9 mouse cellular contexts compared by ENCODE assay signal in genomic region chr12:51735840-51736271, GRCm38 (mm10). TPM values are rescaled to one million over a fixed set of nuclear protein-coding genes. Genes with fewer than 3 reads are reported as not detected.
DNase-seq lines count a peak whose midpoint lies in the region; ATAC-seq and TF ChIP-seq lines count a peak whose summit lies in the region.
"Had no signal": no experiment of that assay in that cellular context is flagged by ENCODE, and none has a peak within 500 bp of the region (broad histone marks: within the 10 kb centered on the region; RNA-seq: fewer than 3 reads in every experiment).

No protein-coding gene starts in this region.

- no peaks in the 10 kb centered on the region for H3K27me3 ChIP-seq in embryonic facial prominence, embryonic 13.5 days
- H3K27me3 ChIP-seq in embryonic facial prominence, embryonic 10.5 days (replicated peaks; ENCODE audit: low read depth, poor library complexity, severe bottlenecking), result no peaks in the 10 kb centered on the region
- no peaks in the 10 kb centered on the region for H3K27me3 ChIP-seq in lung, postnatal 0 days (replicated peaks; ENCODE audit: insufficient read depth, low read length)
- no peaks in the 10 kb centered on the region for H3K27me3 ChIP-seq in intestine, embryonic 16.5 days (replicated peaks; ENCODE audit: control insufficient read depth, insufficient read depth, low read length)
- no peaks in the 10 kb centered on the region for H3K27me3 ChIP-seq in stomach, postnatal 0 days (ENCODE audit: control insufficient read depth, insufficient read depth, low read length)

- no peak overlapping the region for H3K4me2 ChIP-seq in embryonic facial prominence, embryonic 13.5 days
- H3K4me2 ChIP-seq in lung, postnatal 0 days (replicated peaks; ENCODE audit: low read depth, low read length), result no peak overlapping the region
- H3K4me2 ChIP-seq in intestine, embryonic 16.5 days (ENCODE audit: low read depth, low read length), result no peak overlapping the region
- no peak overlapping the region for H3K4me2 ChIP-seq in stomach, postnatal 0 days (replicated peaks; ENCODE audit: low read depth)

- peaks cover 19% of the 10 kb centered on the region for H3K4me1 ChIP-seq in embryonic facial prominence, embryonic 13.5 days
- no peaks in the 10 kb centered on the region for H3K4me1 ChIP-seq in embryonic facial prominence, embryonic 10.5 days
- H3K4me1 ChIP-seq in lung, postnatal 0 days (ENCODE audit: insufficient read depth, low read depth, low read length), result peaks cover 2% of the 10 kb centered on the region; the same call in 1 of the 2 replicates
- peaks cover 16% of the 10 kb centered on the region for H3K4me1 ChIP-seq in intestine, embryonic 16.5 days (ENCODE audit: control insufficient read depth, insufficient read depth, low read length)
- H3K4me1 ChIP-seq in stomach, postnatal 0 days (replicated peaks; ENCODE audit: control insufficient read depth, insufficient read depth), result peaks cover 6% of the 10 kb centered on the region

- no peak for ATAC-seq in embryonic facial prominence, embryonic 13.5 days (ENCODE audit: insufficient number of reproducible peaks, insufficient read depth, low FRiP score, low TSS enrichment, low read depth)
- peak; percentile 83 for ATAC-seq in lung, postnatal 0 days
- peak; percentile 81 for ATAC-seq in intestine, embryonic 16.5 days
- peak; percentile 63 for ATAC-seq in stomach, postnatal 0 days (ENCODE audit: low FRiP score, low TSS enrichment)

- TF ChIP-seq EP300 in lung, postnatal 0 days (IDR thresholded peaks at IDR 0.05), result no peak
- no peak for TF ChIP-seq EP300 in stomach, postnatal 0 days (optimal IDR thresholded peaks at IDR 0.05)

- no peak overlapping the region for H3K4me3 ChIP-seq in embryonic facial prominence, embryonic 13.5 days
- H3K4me3 ChIP-seq in embryonic facial prominence, embryonic 10.5 days, result no peak overlapping the region
- H3K4me3 ChIP-seq in lung, postnatal 0 days (ENCODE audit: low read depth, low read length), result no peak overlapping the region
- no peak overlapping the region for H3K4me3 ChIP-seq in intestine, embryonic 16.5 days (ENCODE audit: low read length)
- no peak overlapping the region for H3K4me3 ChIP-seq in stomach, postnatal 0 days (ENCODE audit: low read depth, low read length)

- peak overlapping the region; percentile 39; the same call in 1 of the 2 replicates for H3K27ac ChIP-seq in embryonic facial prominence, embryonic 13.5 days
- H3K27ac ChIP-seq in embryonic facial prominence, embryonic 10.5 days (replicated peaks), result no peak overlapping the region
- peak overlapping the region; percentile 72; the same call in 1 of the 2 replicates for H3K27ac ChIP-seq in lung, postnatal 0 days (ENCODE audit: low read length)
- peak overlapping the region; percentile 4; the same call in 1 of the 2 replicates for H3K27ac ChIP-seq in intestine, embryonic 16.5 days (ENCODE audit: low read length)
- H3K27ac ChIP-seq in stomach, postnatal 0 days (replicated peaks), result peak overlapping the region; percentile 87

- H3K9me3 ChIP-seq in embryonic facial prominence, embryonic 13.5 days, result no peaks in the 10 kb centered on the region
- H3K9me3 ChIP-seq in embryonic facial prominence, embryonic 10.5 days, result no peaks in the 10 kb centered on the region
- no peaks in the 10 kb centered on the region for H3K9me3 ChIP-seq in lung, postnatal 0 days (ENCODE audit: low read length)
- no peaks in the 10 kb centered on the region for H3K9me3 ChIP-seq in intestine, embryonic 16.5 days (ENCODE audit: control insufficient read depth, low read length)
- H3K9me3 ChIP-seq in stomach, postnatal 0 days (ENCODE audit: control insufficient read depth, low read length), result no peaks in the 10 kb centered on the region

- DNase-seq in embryonic facial prominence, embryonic 10.5 days (ENCODE audit: low spot score), result no peak
- peak; percentile 83 for DNase-seq in lung, postnatal 0 days (ENCODE audit: low spot score)
- DNase-seq in lung, postnatal 25 days (ENCODE audit: low spot score), result no peak
- DNase-seq in stomach, postnatal 0 days (ENCODE audit: low spot score), result peak; percentile 53
- DNase-seq in frontal cortex, postnatal 25 days (ENCODE audit: low spot score in 2 of 2), result no peak
- DNase-seq in left cerebral cortex, adult 9 months (ENCODE audit: low spot score in 2 of 2), result no peak
- DNase-seq: cerebellum, postnatal 36 days had no signal

- 58% methylated on average over 7 of the region's 7 CpGs for WGBS in embryonic facial prominence, embryonic 13.5 days
- WGBS in embryonic facial prominence, embryonic 10.5 days, result 74% methylated on average over 7 of the region's 7 CpGs
- WGBS in lung, postnatal 0 days, result 30% methylated on average over 7 of the region's 7 CpGs
- WGBS in intestine, embryonic 16.5 days, result 29% methylated on average over 7 of the region's 7 CpGs
- WGBS in stomach, postnatal 0 days, result 19% methylated on average over 7 of the region's 7 CpGs

- H3K9ac ChIP-seq in embryonic facial prominence, embryonic 13.5 days, result no peak overlapping the region
- H3K9ac ChIP-seq in lung, postnatal 0 days (replicated peaks; ENCODE audit: low read depth), result no peak overlapping the region
- no peak overlapping the region for H3K9ac ChIP-seq in intestine, embryonic 16.5 days (ENCODE audit: low read depth, low read length)
- H3K9ac ChIP-seq in stomach, postnatal 0 days (ENCODE audit: low read length), result no peak overlapping the region

- TF ChIP-seq CTCF in lung, postnatal 0 days (IDR thresholded peaks at IDR 0.05), result no peak
- no peak for TF ChIP-seq CTCF in stomach, postnatal 0 days (IDR thresholded peaks at IDR 0.05; ENCODE audit: low read depth)

- H3K36me3 ChIP-seq in embryonic facial prominence, embryonic 13.5 days, result no peaks in the 10 kb centered on the region
- peaks cover 17% of the 10 kb centered on the region for H3K36me3 ChIP-seq in embryonic facial prominence, embryonic 10.5 days (replicated peaks)
- no peaks in the 10 kb centered on the region for H3K36me3 ChIP-seq in lung, postnatal 0 days (ENCODE audit: insufficient read depth, low read length)
- H3K36me3 ChIP-seq in intestine, embryonic 16.5 days (ENCODE audit: control insufficient read depth, insufficient read depth, low read length), result no peaks in the 10 kb centered on the region
- H3K36me3 ChIP-seq in stomach, postnatal 0 days (ENCODE audit: control insufficient read depth, insufficient read depth, low read length), result no peaks in the 10 kb centered on the region

RNA-seq across cellular contexts. Expression of gene Strn3, which starts 44.2 kb away (rescaled TPM):
- 53.6 and 54.0 TPM in 2 replicates for polyA plus RNA-seq in embryonic facial prominence, embryonic 13.5 days (2015; fragmentation: Nextera tagmentation; extraction: Ambion mirVana)
- 39.3 and 41.3 TPM in 2 replicates for polyA plus RNA-seq in embryonic facial prominence, embryonic 10.5 days (2016; fragmentation: Nextera tagmentation; extraction: Ambion mirVana)
- 34.2 and 34.8 TPM in 2 replicates for polyA plus RNA-seq in lung, postnatal 0 days (2015; fragmentation: Nextera tagmentation; extraction: Ambion mirVana)
- 14.5 and 25.2 TPM in 2 replicates for polyA plus RNA-seq in intestine, embryonic 16.5 days (2015; fragmentation: Nextera tagmentation; extraction: Ambion mirVana)
- 25.7 and 26.0 TPM in 2 replicates for polyA plus RNA-seq in stomach, postnatal 0 days (2015; fragmentation: Nextera tagmentation; extraction: Ambion mirVana)

RNA-seq across cellular contexts. Expression of gene Ap4s1, which starts 45.0 kb away (rescaled TPM):
- 30.9 and 32.6 TPM in 2 replicates for polyA plus RNA-seq in embryonic facial prominence, embryonic 13.5 days (2015; fragmentation: Nextera tagmentation; extraction: Ambion mirVana)
- 35.3 and 35.8 TPM in 2 replicates for polyA plus RNA-seq in embryonic facial prominence, embryonic 10.5 days (2016; fragmentation: Nextera tagmentation; extraction: Ambion mirVana)
- 30.8 and 35.1 TPM in 2 replicates for polyA plus RNA-seq in lung, postnatal 0 days (2015; fragmentation: Nextera tagmentation; extraction: Ambion mirVana)
- polyA plus RNA-seq in intestine, embryonic 16.5 days (2015; fragmentation: Nextera tagmentation; extraction: Ambion mirVana), result 20.7 and 21.1 TPM in 2 replicates
- polyA plus RNA-seq in stomach, postnatal 0 days (2015; fragmentation: Nextera tagmentation; extraction: Ambion mirVana), result 28.8 and 30.3 TPM in 2 replicates

Comparison
In these comparisons a context has a peak if more than half of its experiments do, and no peak if none do; other contexts are left out.
1. DNase-seq: peak in lung, postnatal 0 days (single experiment) and stomach, postnatal 0 days (single experiment); none in embryonic facial prominence, embryonic 10.5 days (single experiment), lung, postnatal 25 days (single experiment), frontal cortex, postnatal 25 days (0 of 2) and left cerebral cortex, adult 9 months (0 of 2).